Mouse (Mus musculus): ENCODE measurements around the gene Olfr286. TPM values are rescaled to one million over a fixed set of nuclear protein-coding genes. Genes with fewer than 3 reads are reported as not detected.

The Olfr286 gene
- total RNA-seq, 2 experiments from 2014 or later, result not detected

Other genes starting within 250 kb of the Olfr286 start
- not detected in 2 replicates for gene Col2a1, start 229.8 kb downstream of the Olfr286 start, total RNA-seq (2015; ENCODE audit: low replicate concordance)
- gene Col2a1, start 229.8 kb downstream of the Olfr286 start, total RNA-seq (2017; ENCODE audit: low replicate concordance), result not detected in 2 replicates
- 0.58 and 4.0 TPM in 2 replicates for gene Pfkm, start 141.9 kb downstream of the Olfr286 start, total RNA-seq (2015; ENCODE audit: low replicate concordance)
- gene Pfkm, start 141.9 kb downstream of the Olfr286 start, total RNA-seq (2017; ENCODE audit: low replicate concordance), result 6.4 and 6.7 TPM in 2 replicates
- 20.9 and 23.2 TPM in 2 replicates for gene Senp1, start 140.7 kb downstream of the Olfr286 start, total RNA-seq (2015; ENCODE audit: low replicate concordance)
- 20.1 and 22.3 TPM in 2 replicates for gene Senp1, start 140.7 kb downstream of the Olfr286 start, total RNA-seq (2017; ENCODE audit: low replicate concordance)
- 11.3 and 11.7 TPM in 2 replicates for gene Asb8, start 68.8 kb downstream of the Olfr286 start, total RNA-seq (2015; ENCODE audit: low replicate concordance)
- 7.7 and 11.2 TPM in 2 replicates for gene Asb8, start 68.8 kb downstream of the Olfr286 start, total RNA-seq (2017; ENCODE audit: low replicate concordance)
- not detected in 2 replicates for gene Ccdc184, start 67.3 kb downstream of the Olfr286 start, total RNA-seq (2015; ENCODE audit: low replicate concordance)
- gene Ccdc184, start 67.3 kb downstream of the Olfr286 start, total RNA-seq (2017; ENCODE audit: low replicate concordance), result not detected in 2 replicates
- not detected in 2 replicates for gene Olfr288, start 38.9 kb downstream of the Olfr286 start, total RNA-seq (2015; ENCODE audit: low replicate concordance)
- not detected in 2 replicates for gene Olfr288, start 38.9 kb downstream of the Olfr286 start, total RNA-seq (2017; ENCODE audit: low replicate concordance)
- gene Gm44579, start 13.5 kb downstream of the Olfr286 start, total RNA-seq (2015; ENCODE audit: low replicate concordance), result not detected in 2 replicates
- gene Gm44579, start 13.5 kb downstream of the Olfr286 start, total RNA-seq (2017; ENCODE audit: low replicate concordance), result not detected in 2 replicates
- gene Olfr287, start 13.4 kb downstream of the Olfr286 start, total RNA-seq (2015; ENCODE audit: low replicate concordance), result not detected in 2 replicates
- gene Olfr287, start 13.4 kb downstream of the Olfr286 start, total RNA-seq (2017; ENCODE audit: low replicate concordance), result not detected in 2 replicates
- gene H1fnt, start 22.8 kb upstream of the Olfr286 start, total RNA-seq (2015; ENCODE audit: low replicate concordance), result not detected in 2 replicates
- gene H1fnt, start 22.8 kb upstream of the Olfr286 start, total RNA-seq (2017; ENCODE audit: low replicate concordance), result not detected in 2 replicates
- not detected in 2 replicates for gene Zfp641, start 61.7 kb upstream of the Olfr286 start, total RNA-seq (2015; ENCODE audit: low replicate concordance)
- gene Zfp641, start 61.7 kb upstream of the Olfr286 start, total RNA-seq (2017; ENCODE audit: low replicate concordance), result 0.17 and 0.56 TPM in 2 replicates
- not detected in 2 replicates for gene Olfr285, start 82.9 kb upstream of the Olfr286 start, total RNA-seq (2015; ENCODE audit: low replicate concordance)
- not detected in 2 replicates for gene Olfr285, start 82.9 kb upstream of the Olfr286 start, total RNA-seq (2017; ENCODE audit: low replicate concordance)
- not detected in 2 replicates for gene Olfr284, start 106.5 kb upstream of the Olfr286 start, total RNA-seq (2015; ENCODE audit: low replicate concordance)
- gene Olfr284, start 106.5 kb upstream of the Olfr286 start, total RNA-seq (2017; ENCODE audit: low replicate concordance), result not detected in 2 replicates
- not detected in 2 replicates for gene Olfr283, start 146.5 kb upstream of the Olfr286 start, total RNA-seq (2015; ENCODE audit: low replicate concordance)
- gene Olfr283, start 146.5 kb upstream of the Olfr286 start, total RNA-seq (2017; ENCODE audit: low replicate concordance), result not detected in 2 replicates
- gene Olfr282, start 196.8 kb upstream of the Olfr286 start, total RNA-seq (2015; ENCODE audit: low replicate concordance), result not detected in 2 replicates
- gene Olfr282, start 196.8 kb upstream of the Olfr286 start, total RNA-seq (2017; ENCODE audit: low replicate concordance), result not detected in 2 replicates
- not detected in 2 replicates for gene Olfr281, start 218.1 kb upstream of the Olfr286 start, total RNA-seq (2015; ENCODE audit: low replicate concordance)
- not detected in 2 replicates for gene Olfr281, start 218.1 kb upstream of the Olfr286 start, total RNA-seq (2017; ENCODE audit: low replicate concordance)
- not detected in 2 replicates for gene OR5BS1P, start 235.4 kb upstream of the Olfr286 start, total RNA-seq (2015; ENCODE audit: low replicate concordance)
- gene OR5BS1P, start 235.4 kb upstream of the Olfr286 start, total RNA-seq (2017; ENCODE audit: low replicate concordance), result not detected in 2 replicates
- not detected in 2 replicates for gene Lalba, start 248.3 kb upstream of the Olfr286 start, total RNA-seq (2015; ENCODE audit: low replicate concordance)
- gene Lalba, start 248.3 kb upstream of the Olfr286 start, total RNA-seq (2017; ENCODE audit: low replicate concordance), result not detected in 2 replicates

Measured in erythroblast, adult 5-6 weeks (primary cell).